Mouse (Mus musculus): ENCODE measurements around the gene Tnfsf9. TPM values are rescaled to one million over a fixed set of nuclear protein-coding genes. Genes with fewer than 3 reads are reported as not detected.

Tnfsf9 gene
- total RNA-seq (2021): 1 to 10 TPM; 1.3 to 1.4 TPM
- long read RNA-seq, experiment 1, partial matches to known transcripts: 0 of 1 reads
- long read RNA-seq, experiment 1, other reads (novel, unspliced or antisense): 1 of 1 reads
- long read RNA-seq, experiment 2, partial matches to known transcripts: 0 of 1 reads
- long read RNA-seq, experiment 2, other reads (novel, unspliced or antisense): 1 of 1 reads

- peak in 1 of 2 experiments; percentile 22 for DNase-seq (ENCODE audit: low spot score in 2 of 2)
Measured at GRCm38 (mm10) chr17:57105181-57106034, at the start of gene Tnfsf9. TSS of gene Tnfsf9 (plus strand) at chr17:57105325.

- no peak for DNase-seq (ENCODE audit: low spot score in 2 of 2)
Measured at GRCm38 (mm10) chr17:57056246-57056645, 48.9 kb upstream of the Tnfsf9 start.

- DNase-seq (ENCODE audit: low spot score in 2 of 2): peak in 1 of 2 experiments; percentile 38
Measured at GRCm38 (mm10) chr17:57058891-57059485, 46.1 kb upstream of the Tnfsf9 start, which contains the start of gene Crb3. TSS of gene Crb3 (plus strand) at chr17:57059105.

- peak; percentile 53 to 78 for DNase-seq (ENCODE audit: low spot score in 2 of 2)
Measured at GRCm38 (mm10) chr17:57059486-57059977, 45.6 kb upstream of the Tnfsf9 start, which contains the start of gene Slc25a23. TSS of gene Slc25a23 (minus strand) at chr17:57059863.

- peak; percentile 78 to 93 for DNase-seq (ENCODE audit: low spot score in 2 of 2)
Measured at GRCm38 (mm10) chr17:57060231-57060801, 44.8 kb upstream of the Tnfsf9 start.

GRCm38 (mm10) chr17:57061069-57061468 lies 44.1 kb upstream of the Tnfsf9 start:
- DNase-seq (ENCODE audit: low spot score in 2 of 2): no peak

- no peak for DNase-seq (ENCODE audit: low spot score in 2 of 2)
Measured at GRCm38 (mm10) chr17:57062011-57062521, 43.1 kb upstream of the Tnfsf9 start.

GRCm38 (mm10) chr17:57062548-57062947 lies 42.6 kb upstream of the Tnfsf9 start:
- no peak for DNase-seq (ENCODE audit: low spot score in 2 of 2)

- DNase-seq (ENCODE audit: low spot score in 2 of 2): no peak
Measured at GRCm38 (mm10) chr17:57063031-57063430, 42.1 kb upstream of the Tnfsf9 start.

- no peak for DNase-seq (ENCODE audit: low spot score in 2 of 2)
Measured at GRCm38 (mm10) chr17:57066908-57067307, 38.2 kb upstream of the Tnfsf9 start.

GRCm38 (mm10) chr17:57070272-57070671 lies 34.9 kb upstream of the Tnfsf9 start:
- no peak for DNase-seq (ENCODE audit: low spot score in 2 of 2)

GRCm38 (mm10) chr17:57070699-57071098 lies 34.4 kb upstream of the Tnfsf9 start:
- no peak for DNase-seq (ENCODE audit: low spot score in 2 of 2)

GRCm38 (mm10) chr17:57076916-57077315 lies 28.2 kb upstream of the Tnfsf9 start:
- no peak for DNase-seq (ENCODE audit: low spot score in 2 of 2)

- no peak for DNase-seq (ENCODE audit: low spot score in 2 of 2)
Measured at GRCm38 (mm10) chr17:57078336-57078735, 26.8 kb upstream of the Tnfsf9 start, which contains the start of gene Dennd1c. TSS of gene Dennd1c (minus strand) at chr17:57078514.

- no peak for DNase-seq (ENCODE audit: low spot score in 2 of 2)
Measured at GRCm38 (mm10) chr17:57079919-57080318, 25.2 kb upstream of the Tnfsf9 start.

- DNase-seq (ENCODE audit: low spot score in 2 of 2): no peak
Measured at GRCm38 (mm10) chr17:57081234-57081842, 23.8 kb upstream of the Tnfsf9 start.

GRCm38 (mm10) chr17:57082481-57082880 lies 22.6 kb upstream of the Tnfsf9 start:
- DNase-seq (ENCODE audit: low spot score in 2 of 2): no peak

- no peak for DNase-seq (ENCODE audit: low spot score in 2 of 2)
Measured at GRCm38 (mm10) chr17:57085970-57086757, 19.0 kb upstream of the Tnfsf9 start.

GRCm38 (mm10) chr17:57087049-57087832 lies 17.9 kb upstream of the Tnfsf9 start, which contains the start of gene Tubb4a:
TSS of gene Tubb4a (minus strand) at chr17:57087782.
- no peak for DNase-seq (ENCODE audit: low spot score in 2 of 2)

Measured in gastrocnemius, postnatal 4 days (tissue).